Mouse (Mus musculus): Measurements from ENCODE around the gene Polr1b. TPM values are rescaled to one million over a fixed set of nuclear protein-coding genes. Genes with fewer than 3 reads are reported as not detected.

Polr1b gene
- polyA plus RNA-seq (2012; rRNA removed): 18.3 and 19.1 TPM in 2 replicates

DNA sequence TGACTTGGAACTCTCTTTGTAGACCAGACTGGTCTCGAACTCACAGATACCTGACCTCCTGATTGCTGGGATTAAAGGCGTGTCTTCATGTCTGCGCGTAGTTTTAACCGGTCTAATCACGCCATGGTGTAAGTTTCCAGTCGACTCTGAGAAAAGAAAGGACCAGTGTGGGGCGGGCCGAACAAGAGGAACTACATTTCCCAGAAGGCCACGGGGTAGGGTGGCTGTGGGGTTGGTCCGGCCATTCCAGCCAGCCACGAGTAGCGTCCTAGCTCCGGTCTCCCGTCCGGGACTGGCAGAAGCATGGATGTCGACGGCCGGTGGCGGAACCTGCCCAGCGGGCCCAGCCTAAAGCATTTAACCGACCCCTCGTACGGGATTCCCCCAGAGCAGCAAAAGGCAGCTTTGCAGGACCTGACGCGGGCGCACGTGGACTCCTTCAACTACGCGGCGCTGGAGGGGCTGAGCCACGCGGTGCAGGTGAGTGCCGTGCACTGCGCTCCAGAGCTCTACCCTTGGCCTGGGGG lies at the start of gene Polr1b:
Gene Polr1b, plus strand, starts transcription at position 212 of the 527 bp plus-strand sequence.
- peak; percentile 75 for DNase-seq (ENCODE audit: low spot score)

DNA sequence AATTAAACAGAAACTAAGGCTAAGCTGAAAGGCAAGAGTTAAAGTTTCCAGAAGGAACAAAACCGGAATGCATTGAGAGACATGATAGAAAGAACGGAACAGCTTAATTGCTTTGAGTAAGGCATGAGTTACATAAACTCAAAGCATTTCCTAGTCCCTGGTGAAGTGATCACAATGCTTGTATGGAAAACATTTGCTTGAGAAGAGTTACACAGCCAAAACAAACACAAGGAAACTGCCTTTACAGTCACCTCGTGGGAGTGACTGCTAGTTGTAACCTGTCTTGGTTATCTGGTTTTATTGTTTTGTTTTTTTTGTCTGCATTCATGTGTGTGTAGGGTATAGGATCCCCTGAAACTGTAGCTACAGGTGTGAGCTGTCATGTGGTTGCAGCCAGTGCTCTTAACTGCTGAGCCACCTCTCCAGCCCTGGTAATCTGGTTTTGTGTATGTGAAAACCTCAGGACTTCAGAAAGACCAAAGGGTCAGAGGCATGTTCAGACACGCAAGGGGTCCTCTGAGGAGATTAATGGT lies 48.3 kb upstream of the Polr1b start:
- no peak for DNase-seq (ENCODE audit: low spot score)

DNA sequence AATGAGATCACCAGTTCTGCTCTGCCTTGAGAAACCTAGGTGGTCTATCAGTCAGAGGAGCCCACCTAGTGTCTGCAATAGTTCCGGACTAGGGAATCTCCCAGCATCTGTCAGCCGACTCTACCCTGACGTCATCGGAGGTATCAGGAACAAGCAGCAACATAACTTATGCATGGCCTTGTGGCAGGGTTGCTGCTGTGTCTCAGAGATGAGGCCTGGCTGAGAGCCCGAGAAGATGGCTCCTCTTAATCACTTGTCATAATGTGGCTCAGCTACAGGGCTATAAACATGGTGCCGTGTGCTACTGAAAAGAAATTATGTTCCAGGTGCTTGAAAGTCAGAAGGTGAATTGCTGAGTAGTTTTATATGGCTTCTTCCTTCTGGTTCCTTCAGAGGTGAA lies 45.1 kb upstream of the Polr1b start:
- no peak for DNase-seq (ENCODE audit: low spot score)

DNA sequence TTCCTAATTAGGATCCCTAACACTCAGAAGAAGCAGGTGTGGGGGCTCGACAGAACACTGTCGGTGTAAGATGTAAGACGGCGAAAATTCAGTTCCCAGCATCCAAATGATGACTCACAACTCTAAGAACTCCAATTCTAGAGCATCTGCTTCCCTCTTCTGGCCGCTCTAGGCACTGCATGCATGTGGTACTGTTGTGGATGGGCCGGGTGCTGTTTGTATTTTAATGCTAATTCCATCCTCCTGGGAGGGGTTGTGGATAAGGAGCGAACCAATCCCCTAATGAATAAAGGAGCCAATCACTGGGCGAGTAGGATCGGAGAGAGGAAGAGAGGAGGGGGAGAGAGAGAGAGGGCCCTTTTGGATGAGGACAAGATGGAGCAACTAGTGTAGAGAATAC lies 44.2 kb upstream of the Polr1b start:
- DNase-seq (ENCODE audit: low spot score): no peak

DNA sequence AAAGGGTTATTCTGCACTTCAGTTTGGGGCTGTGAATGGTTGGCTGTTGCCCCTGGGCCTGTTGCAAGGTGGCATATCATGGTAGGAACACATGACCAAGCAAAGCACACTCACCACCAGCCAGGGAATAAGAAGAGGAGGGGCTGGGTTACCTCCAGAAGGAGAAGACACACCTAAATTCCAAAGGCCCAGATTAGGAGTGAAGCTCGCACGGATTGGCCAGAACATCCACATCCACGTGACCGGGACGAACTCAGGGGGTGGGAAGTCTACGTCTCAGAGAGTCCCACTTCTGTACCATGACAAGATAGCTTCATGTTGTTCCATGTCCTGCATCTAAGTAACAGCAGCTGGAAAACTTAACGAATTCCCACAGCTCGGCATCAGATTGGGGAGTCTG lies 43.5 kb upstream of the Polr1b start:
- no peak for DNase-seq (ENCODE audit: low spot score)

DNA sequence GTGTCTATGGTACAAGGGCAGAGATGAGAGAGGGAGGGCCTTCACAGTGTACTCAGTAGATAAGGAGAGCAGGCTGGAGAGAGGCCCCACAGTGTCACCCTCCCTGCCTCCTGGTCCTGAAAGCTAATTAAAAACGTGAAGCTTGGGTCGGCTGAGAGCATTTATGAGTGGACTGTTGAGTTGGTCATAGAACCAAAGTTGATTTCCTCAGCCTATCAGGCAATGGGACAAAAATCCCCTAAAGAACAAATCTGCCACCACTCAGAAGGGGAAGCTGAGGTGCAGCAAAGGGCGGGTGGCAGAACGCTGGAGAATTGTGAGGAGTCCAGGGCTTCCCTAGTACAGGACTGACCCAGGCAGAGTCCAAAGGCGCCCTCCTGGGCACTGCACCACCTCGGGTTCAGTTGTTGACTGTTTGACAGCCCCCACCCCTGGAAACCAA lies 42.9 kb upstream of the Polr1b start:
- DNase-seq (ENCODE audit: low spot score): no peak

DNA sequence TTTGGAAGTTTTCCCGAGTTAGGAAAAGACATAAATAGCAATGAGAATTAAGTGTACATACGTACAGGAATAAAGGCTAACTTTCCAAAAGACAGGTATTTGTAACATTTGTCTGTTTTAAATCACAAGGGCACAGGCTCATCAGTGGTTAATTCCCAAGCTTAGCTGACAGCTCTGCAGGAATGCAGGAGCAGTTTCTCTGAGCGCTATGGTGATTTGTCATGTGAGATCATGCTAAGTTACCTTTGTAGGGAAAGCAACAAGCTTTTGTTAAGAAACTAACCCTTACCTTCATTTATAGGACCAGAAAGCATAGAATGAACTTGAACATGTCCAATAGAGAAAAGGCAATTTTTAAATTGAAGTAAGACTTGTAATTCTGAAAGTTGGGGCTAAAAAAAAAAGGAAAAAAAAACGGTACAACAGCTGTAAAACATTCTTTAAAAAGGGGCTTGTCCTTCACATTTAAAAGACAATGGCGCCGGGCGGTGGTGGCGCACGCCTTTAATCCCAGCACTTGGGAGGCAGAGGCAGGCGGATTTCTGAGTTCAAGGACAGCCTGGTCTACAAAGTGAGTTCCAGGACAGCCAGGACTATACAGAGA lies 39.2 kb upstream of the Polr1b start:
- DNase-seq (ENCODE audit: low spot score): no peak

DNA sequence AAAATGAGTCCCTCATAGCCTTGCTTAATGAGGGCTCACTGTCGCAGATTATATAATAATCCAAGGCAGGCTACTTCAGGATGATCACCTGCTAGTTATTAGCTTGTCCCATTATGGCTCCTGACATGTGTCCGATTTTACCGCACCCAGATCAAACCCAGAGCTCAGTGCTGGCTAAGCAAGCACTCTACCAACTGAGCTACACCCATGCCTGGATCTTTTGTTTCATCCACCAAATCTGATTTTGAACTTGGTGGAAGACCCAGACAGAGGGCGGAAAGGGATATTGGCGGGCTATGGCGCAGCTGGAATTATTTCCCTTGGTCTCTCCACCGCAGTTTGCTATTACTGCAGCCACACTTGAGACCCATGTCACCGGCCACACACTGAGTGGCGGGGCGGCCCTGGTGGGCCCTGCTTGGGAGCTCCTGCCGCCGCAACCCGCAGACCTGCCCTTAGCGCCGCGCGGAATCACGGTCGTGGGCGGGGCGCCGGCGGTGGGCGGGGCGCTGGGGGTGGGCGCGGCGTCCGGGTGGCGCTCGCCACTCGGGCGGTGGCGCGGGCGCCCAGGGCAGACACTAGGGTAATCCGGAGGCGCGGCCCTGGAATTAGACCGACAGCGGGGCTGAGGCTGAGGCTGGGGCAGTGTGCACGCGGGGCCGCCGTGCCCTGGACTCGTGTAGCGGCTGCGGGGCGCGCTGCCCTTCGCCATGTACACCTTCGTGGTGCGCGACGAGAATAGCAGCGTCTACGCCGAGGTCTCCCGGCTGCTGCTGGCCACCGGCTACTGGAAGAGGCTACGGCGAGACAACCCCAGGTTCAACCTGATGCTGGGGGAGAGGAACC lies 35.1 kb upstream of the Polr1b start, which contains the start of gene Ttl:
Gene Ttl, plus strand, starts transcription at position 506 of the 846 bp plus-strand sequence.
- peak; percentile 74 for DNase-seq (ENCODE audit: low spot score)

DNA sequence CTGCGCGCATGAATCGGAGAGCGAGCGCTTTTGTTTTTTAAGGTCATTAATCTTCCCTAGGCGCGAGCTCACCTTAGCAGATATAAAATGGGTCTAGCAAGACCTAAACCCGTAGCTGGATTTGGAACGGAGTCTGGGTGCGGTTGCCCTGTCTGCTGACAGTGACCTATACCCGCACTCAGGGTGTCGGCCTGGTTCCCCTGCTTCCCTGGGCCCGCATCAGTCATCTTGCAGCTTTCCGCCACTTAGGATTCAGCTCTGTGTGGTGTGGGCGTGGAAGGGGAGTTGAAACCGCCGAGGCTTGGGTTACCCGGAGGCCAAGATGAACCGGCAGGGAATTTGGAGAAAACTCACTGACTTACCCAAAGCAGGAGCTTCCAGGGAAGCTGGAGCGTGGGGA lies 34.5 kb upstream of the Polr1b start:
- peak; percentile 39 for DNase-seq (ENCODE audit: low spot score)

DNA sequence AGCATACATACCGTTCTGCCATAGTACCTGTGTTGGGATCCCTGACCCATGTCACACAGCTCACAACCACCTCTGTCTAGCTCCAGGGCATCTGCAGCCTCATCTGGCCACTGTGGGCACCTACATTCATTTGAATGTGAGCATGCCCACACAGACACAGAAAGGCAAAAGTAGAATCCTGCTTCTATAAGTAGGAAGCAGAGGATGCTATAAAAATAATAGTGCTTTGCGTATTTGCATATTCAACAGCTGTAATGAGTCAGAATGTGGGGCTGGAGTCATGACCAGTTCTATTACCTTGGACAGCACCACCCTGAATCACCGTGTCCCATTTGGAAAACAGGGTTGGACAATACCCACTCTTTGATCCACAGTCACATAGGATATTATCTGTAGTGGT lies 30.5 kb upstream of the Polr1b start:
- DNase-seq (ENCODE audit: low spot score): no peak

DNA sequence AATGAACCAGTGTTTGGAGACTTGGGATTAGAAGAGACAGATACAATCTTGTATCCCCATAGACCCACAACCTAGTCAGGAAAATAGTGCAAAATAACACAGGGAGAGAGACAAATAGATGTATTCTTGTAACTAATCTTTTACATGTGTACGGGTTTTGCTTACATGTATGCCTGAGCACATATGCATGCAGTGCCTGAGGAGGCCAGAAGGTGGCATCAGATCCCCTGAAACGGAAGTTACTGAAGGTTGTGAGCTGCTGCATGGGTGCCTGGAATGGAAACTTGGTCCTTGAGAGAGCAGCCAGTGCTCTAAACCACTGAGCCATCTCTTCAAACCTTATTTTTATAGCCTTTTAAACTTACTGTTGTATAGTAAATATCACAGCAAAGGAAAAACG lies 22.5 kb upstream of the Polr1b start:
- DNase-seq (ENCODE audit: low spot score): no peak

DNA sequence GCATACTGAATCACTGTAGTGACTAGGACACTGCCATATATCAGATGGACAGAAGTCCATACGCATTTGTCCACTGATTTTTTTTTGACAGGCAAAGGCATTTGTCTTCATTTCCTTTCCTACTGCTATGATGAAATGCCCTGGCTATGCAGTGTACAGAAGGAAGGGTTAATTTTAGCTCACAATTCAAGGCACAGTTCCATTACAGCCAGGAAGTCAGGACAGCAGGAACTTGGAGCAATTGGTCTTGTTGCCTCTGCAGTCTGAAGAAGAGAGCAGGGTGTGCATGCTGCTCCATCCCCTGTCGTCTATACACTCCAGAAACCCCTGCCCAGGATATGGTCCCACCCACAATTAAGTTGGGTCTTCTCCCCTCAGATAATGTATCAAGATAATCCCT lies 21.6 kb upstream of the Polr1b start:
- DNase-seq (ENCODE audit: low spot score): no peak

DNA sequence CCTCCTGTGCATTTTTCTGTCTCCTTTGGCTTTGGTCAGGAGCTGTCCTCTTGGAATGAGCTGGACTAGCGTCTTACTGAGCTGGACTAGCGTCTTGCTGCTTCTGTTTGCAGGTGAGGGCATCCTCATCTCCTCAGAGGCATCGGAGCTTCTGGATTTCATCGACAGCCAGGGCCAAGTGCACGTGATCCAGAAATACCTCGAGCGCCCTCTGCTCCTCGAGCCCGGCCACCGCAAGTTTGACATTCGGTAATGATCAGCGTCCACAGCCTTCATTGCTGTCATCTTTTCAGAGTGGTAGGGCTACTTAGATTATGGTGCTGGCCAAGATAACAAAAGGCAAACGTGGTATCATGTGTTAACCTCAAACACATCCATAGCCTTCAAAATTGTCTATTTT lies 19.7 kb upstream of the Polr1b start:
- DNase-seq (ENCODE audit: low spot score): no peak

DNA sequence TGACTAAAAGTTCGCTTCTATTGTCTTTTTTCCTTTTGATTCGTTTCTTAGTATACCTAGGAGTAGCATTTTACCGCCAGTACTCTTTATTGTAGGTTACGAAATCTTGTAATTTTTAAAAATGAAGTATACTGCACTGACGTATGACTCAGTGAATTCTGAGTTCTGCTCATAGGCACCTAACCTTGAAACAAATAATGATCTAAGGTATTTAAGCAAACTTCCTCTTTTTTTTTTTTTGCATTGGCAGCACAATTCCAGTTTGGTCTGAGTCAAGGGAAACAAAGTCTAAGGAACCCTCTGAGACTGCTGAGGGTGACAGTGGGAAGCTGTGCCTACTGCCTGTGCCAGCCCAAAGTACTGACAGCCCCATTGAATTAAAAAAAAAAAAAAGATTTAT lies 17.3 kb upstream of the Polr1b start:
- DNase-seq (ENCODE audit: low spot score): no peak

DNA sequence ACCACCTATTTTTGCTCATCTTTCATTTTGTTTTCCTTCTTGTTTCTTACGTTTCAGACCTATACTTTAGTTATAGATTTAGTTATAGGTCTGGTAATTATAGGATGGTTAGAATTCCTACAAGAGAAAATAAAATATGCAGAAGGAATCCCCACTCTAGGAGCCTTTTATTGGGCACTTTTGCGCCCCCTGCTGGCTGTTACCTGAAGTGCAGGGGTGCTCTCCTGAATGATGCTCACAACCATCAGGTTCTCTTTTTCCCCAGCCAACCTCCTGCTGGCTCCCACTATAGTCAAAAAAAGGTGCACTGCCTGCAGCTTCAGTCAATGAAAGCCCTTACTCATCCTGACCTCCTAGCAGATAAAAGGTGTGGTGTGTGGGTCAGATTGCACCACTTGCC lies 15.8 kb upstream of the Polr1b start:
- DNase-seq (ENCODE audit: low spot score): no peak

DNA sequence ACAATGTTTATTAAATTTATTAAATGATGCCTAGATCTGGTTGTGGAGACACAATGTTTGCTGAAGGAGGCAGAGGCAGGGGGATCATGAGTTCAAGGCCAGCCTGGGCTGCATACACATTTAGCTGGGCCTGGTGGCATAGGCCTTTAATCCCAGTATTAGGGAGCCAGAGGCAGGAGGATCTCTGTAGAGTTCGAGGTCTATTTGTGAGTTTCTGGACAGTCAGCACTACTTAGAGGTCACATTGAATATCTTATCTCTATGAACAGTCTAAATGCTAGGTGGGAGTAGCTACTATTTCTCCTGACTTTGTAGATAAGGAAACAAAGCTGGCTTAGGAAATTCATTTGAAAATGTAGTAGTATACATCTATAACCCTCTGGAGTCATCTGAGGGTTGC lies 13.3 kb upstream of the Polr1b start:
- DNase-seq (ENCODE audit: low spot score): no peak

DNA sequence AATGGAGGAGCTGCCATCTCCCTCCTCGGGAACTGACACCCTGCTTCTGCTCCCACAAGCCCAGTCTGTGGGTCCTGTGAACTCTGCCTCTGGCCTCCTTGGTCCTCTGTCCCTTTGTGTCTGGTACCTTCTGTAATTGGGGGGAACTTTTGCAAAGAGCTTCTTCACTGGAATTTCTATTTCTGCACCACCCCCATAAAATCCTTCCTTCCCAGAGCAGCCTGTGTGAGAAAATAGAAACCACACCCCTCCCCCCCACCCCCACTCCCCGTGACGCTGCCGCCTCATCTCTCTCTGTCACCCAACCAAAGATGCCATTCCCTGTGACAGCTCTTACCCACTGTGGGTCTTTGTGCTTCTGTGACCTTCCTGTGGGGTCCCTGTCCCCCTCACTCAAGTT lies 10.4 kb upstream of the Polr1b start:
- no peak for DNase-seq (ENCODE audit: low spot score)

DNA sequence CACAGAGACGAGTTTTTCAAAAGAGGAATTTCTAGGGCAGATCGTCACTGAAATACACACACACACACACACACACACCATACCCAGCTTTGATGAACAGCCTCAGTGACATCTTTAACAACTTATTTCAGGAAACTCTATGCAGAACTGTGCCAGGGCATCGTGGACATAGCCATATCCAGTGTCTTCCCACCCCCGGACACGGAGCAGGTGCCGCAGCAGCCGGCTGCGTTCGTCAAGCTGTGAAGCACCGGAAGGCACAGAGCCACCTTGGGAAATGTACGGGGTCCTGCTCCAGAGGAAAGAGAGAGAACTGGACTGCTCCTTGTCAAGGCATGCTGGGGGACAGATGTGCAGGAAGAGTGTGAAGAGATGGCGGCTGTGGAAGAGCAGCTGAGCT lies 8.0 kb upstream of the Polr1b start:
- no peak for DNase-seq (ENCODE audit: low spot score)

DNA sequence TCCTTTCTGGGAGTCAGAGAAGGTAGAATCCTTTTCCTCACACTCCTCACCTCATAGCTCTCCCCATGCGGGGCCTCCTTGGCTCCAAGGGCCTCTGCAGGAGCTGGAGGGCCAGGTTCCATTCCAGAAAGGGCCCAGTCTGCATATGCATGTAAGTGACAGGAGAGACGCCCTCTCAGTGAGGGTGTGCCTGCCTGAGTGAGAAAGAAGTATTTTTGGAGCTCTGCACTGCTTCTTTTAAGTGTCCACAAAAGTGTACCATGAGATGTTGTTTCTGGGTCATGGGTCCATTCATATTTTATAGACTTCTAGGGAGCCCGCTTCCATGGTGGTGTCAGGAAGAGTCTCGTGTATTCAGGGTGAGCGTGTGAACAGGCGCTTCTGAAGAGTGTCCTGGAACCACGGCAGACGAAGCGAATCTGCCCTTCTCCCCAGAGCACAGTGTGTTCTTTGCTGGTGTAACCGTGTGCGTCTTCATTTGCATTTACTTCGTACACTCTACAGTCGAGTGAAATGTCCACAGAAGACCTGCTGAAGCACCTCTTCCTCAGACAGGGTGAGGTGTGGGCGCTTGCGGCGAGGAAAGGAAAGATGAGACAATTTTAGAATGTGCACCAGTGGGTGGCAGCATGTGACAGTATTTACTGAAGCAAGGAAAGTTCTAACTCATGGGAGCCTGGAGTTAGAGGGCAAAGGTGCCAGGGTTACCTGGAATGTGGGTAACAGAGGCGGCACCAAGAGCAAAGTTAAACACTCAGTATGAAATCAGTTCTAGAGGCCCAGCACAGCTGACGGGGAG lies 6.7 kb upstream of the Polr1b start:
- no peak for DNase-seq (ENCODE audit: low spot score)

DNA sequence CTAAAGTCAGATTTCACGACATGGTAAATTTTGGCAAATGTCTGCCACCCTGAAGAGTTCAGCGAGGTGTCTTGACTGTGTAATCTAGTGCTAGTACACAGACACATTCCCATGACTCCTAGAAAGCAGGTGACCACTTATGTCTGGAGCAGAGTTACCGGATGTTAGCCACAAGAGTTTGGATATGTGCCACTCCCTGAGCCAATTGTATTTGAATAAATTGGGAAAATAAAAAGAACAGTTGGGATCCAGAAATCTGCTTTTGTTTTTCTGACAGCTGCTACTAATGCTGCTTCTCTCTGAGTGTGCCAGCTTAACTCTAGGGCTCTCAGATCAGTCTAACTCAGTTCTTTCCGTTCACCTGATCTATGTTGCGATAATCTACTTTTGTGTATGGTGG lies 12.1 kb downstream of the Polr1b start:
- DNase-seq (ENCODE audit: low spot score): no peak

DNA sequence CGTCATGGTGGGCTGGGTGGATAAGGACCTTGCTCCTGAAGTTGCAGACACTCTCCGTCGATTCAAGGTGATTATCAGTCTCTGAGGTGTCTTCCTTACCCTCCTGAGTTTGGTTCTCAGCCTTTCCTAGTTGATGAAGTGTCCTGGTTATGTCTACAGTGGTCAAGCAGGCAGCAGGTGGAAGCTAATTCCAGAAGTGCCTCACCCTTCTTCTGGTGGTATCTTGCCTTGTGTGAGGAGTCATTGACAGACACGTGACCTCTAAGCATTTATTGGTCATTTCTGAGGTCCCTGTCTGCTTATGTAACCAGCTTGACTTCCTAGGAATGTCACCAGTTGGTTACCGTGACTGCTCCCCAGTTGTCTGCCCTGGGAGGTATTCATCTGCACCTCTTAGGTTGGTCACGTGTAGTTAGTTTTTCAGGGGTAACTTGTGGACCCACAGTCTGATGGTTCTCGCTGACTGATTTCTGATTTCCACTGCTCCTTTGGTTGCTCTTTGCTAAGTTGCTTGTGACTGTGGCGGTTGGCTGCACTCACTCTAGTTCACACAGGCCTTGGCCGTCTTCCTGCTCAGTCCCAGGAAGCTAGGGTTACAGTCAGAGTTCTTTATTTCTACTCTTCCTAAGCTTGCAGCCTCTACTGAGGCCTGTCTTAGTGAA lies 15.0 kb downstream of the Polr1b start:
- no peak for DNase-seq (ENCODE audit: low spot score)

DNA sequence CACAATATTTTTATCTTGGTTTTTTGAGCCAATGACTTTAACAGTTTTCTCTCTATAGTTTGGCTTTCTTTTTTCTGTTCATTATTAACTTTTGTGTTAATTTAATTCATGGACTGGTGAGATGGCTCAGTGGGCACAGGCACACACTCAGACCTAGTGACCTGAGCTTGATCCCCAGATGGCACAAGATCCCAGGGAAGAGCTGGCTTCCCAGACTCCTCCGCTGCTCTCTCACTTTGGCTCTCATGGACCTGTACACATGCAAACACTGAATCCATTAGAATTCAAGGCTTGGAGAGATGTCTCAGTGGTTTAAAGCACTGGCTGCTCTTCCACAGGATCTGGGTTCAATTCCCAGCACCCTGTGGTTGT lies 15.6 kb downstream of the Polr1b start:
- DNase-seq (ENCODE audit: low spot score): no peak
